Mouse (Mus musculus): Measurements from ENCODE around the gene Tiparp. TPM values are rescaled to one million over a fixed set of nuclear protein-coding genes. Genes with fewer than 3 reads are reported as not detected.

Tiparp gene
- 181 TPM for polyA plus RNA-seq (2014; fragmentation: Illumina TruSeq; extraction: RNeasy Lipid Tissue Mini Kit (QIAGEN cat#74804))

GRCm38 (mm10) chr3:65527691-65528601 is at the start of gene Tiparp:
Tiparp (plus strand) TSS chr3:65528410.

Other genes with a start within 250 kb of the Tiparp start
- 1,459 TPM for gene Ssr3, start 135.8 kb upstream of the Tiparp start, polyA plus RNA-seq (2014; fragmentation: Illumina TruSeq; extraction: RNeasy Lipid Tissue Mini Kit (QIAGEN cat#74804))
- gene Lekr1, start 137.8 kb downstream of the Tiparp start, polyA plus RNA-seq (2014; fragmentation: Illumina TruSeq; extraction: RNeasy Lipid Tissue Mini Kit (QIAGEN cat#74804)), result 15.7 TPM